Mouse (Mus musculus): Measurements from ENCODE around the gene Nutm1. TPM values are rescaled to one million over a fixed set of nuclear protein-coding genes. Genes with fewer than 3 reads are reported as not detected.
"Not testable (repeated sequence)": the region's sequence is repeated elsewhere in the genome, so short reads cannot be mapped to it uniquely, and the experiment has no call there.

Gene Nutm1
- polyA plus RNA-seq (2014; fragmentation: Nextera tagmentation; extraction: Ambion mirVana): 0.09 TPM in 1 of 2 replicates, not detected in the other

- Histone ChIP-seq H3K4me2 (ENCODE audit: low read depth, low read length) (no peak within 1 kb of the TSS), H3K9me3 (ENCODE audit: control insufficient read depth, low read length) (no peaks in the 10 kb centered on the region), H3K9ac (replicated peaks; ENCODE audit: low read depth, low read length) (no peak within 1 kb of the TSS), H3K27ac (ENCODE audit: low read depth, low read length) (no peak within 1 kb of the TSS), H3K36me3 (ENCODE audit: control insufficient read depth, insufficient read depth, low read length) (no peaks in the 10 kb centered on the region), H3K27me3 (ENCODE audit: control insufficient read depth, insufficient read depth, low read length) (no peaks in the 10 kb centered on the region), H3K4me1 (ENCODE audit: control insufficient read depth, insufficient read depth, low read length) (peaks cover 8% of the 10 kb centered on the region), H3K4me3 (ENCODE audit: low read depth, low read length) (no peak within 1 kb of the TSS)
- no peak for ATAC-seq (ENCODE audit: low read depth)
- WGBS: 82% methylated on average over 10 of the region's 10 CpGs
Observed at GRCm38 (mm10) chr2:112259241-112259962, at the start of gene Nutm1. Gene Nutm1, minus strand, starts transcription at chr2:112259291.

GRCm38 (mm10) chr2:112308671-112309070 is 49.6 kb upstream of the Nutm1 start:
- H3K9me3 ChIP-seq (ENCODE audit: control insufficient read depth, low read length): no peaks in the 10 kb centered on the region
- H3K36me3 ChIP-seq (ENCODE audit: control insufficient read depth, insufficient read depth, low read length): no peaks in the 10 kb centered on the region
- ATAC-seq (ENCODE audit: low read depth): no peak
- no peak overlapping the region for H3K9ac ChIP-seq (replicated peaks; ENCODE audit: low read depth, low read length)
- no peaks in the 10 kb centered on the region for H3K27me3 ChIP-seq (ENCODE audit: control insufficient read depth, insufficient read depth, low read length)
- 89% methylated on average over 3 of the region's 3 CpGs for WGBS
- no peak overlapping the region for H3K4me2 ChIP-seq (ENCODE audit: low read depth, low read length)
- no peak overlapping the region for H3K4me3 ChIP-seq (ENCODE audit: low read depth, low read length)
- H3K27ac ChIP-seq (ENCODE audit: low read depth, low read length): no peak overlapping the region
- no peaks in the 10 kb centered on the region for H3K4me1 ChIP-seq (ENCODE audit: control insufficient read depth, insufficient read depth, low read length)

- H3K4me3 ChIP-seq (ENCODE audit: low read depth, low read length): no peak overlapping the region
- WGBS: 95% methylated on average over 4 of the region's 4 CpGs
- H3K4me1 ChIP-seq (ENCODE audit: control insufficient read depth, insufficient read depth, low read length): no peaks in the 10 kb centered on the region
- no peak for ATAC-seq (ENCODE audit: low read depth)
- H3K27ac ChIP-seq (ENCODE audit: low read depth, low read length): no peak overlapping the region
- no peaks in the 10 kb centered on the region for H3K9me3 ChIP-seq (ENCODE audit: control insufficient read depth, low read length)
- H3K27me3 ChIP-seq (ENCODE audit: control insufficient read depth, insufficient read depth, low read length): no peaks in the 10 kb centered on the region
- H3K9ac ChIP-seq (replicated peaks; ENCODE audit: low read depth, low read length): no peak overlapping the region
- H3K36me3 ChIP-seq (ENCODE audit: control insufficient read depth, insufficient read depth, low read length): no peaks in the 10 kb centered on the region
- H3K4me2 ChIP-seq (ENCODE audit: low read depth, low read length): no peak overlapping the region
Observed at GRCm38 (mm10) chr2:112298221-112298620, 39.1 kb upstream of the Nutm1 start.

GRCm38 (mm10) chr2:112296211-112296610 is 37.1 kb upstream of the Nutm1 start:
- Histone ChIP-seq H3K27me3 (ENCODE audit: control insufficient read depth, insufficient read depth, low read length) (no peaks in the 10 kb centered on the region), H3K36me3 (ENCODE audit: control insufficient read depth, insufficient read depth, low read length) (no peaks in the 10 kb centered on the region), H3K4me2 (ENCODE audit: low read depth, low read length) (no peak overlapping the region), H3K9ac (replicated peaks; ENCODE audit: low read depth, low read length) (no peak overlapping the region), H3K27ac (ENCODE audit: low read depth, low read length) (no peak overlapping the region), H3K4me1 (ENCODE audit: control insufficient read depth, insufficient read depth, low read length) (no peaks in the 10 kb centered on the region), H3K9me3 (ENCODE audit: control insufficient read depth, low read length) (no peaks in the 10 kb centered on the region), H3K4me3 (ENCODE audit: low read depth, low read length) (no peak overlapping the region)
- ATAC-seq (ENCODE audit: low read depth): no peak
- WGBS: 72% methylated on average over 3 of the region's 3 CpGs

- H3K27ac ChIP-seq (ENCODE audit: low read depth, low read length): no peak overlapping the region
- H3K4me3 ChIP-seq (ENCODE audit: low read depth, low read length): no peak overlapping the region
- H3K9me3 ChIP-seq (ENCODE audit: control insufficient read depth, low read length): no peaks in the 10 kb centered on the region
- ATAC-seq (ENCODE audit: low read depth): no peak
- no peak overlapping the region for H3K4me2 ChIP-seq (ENCODE audit: low read depth, low read length)
- H3K27me3 ChIP-seq (ENCODE audit: control insufficient read depth, insufficient read depth, low read length): no peaks in the 10 kb centered on the region
- no peaks in the 10 kb centered on the region for H3K4me1 ChIP-seq (ENCODE audit: control insufficient read depth, insufficient read depth, low read length)
- no peaks in the 10 kb centered on the region for H3K36me3 ChIP-seq (ENCODE audit: control insufficient read depth, insufficient read depth, low read length)
- WGBS: 97% methylated on average over 2 of the region's 2 CpGs
- no peak overlapping the region for H3K9ac ChIP-seq (replicated peaks; ENCODE audit: low read depth, low read length)
Observed at GRCm38 (mm10) chr2:112292823-112293222, 33.7 kb upstream of the Nutm1 start.

- 88% methylated on average over 3 of the region's 3 CpGs for WGBS
- Histone ChIP-seq H3K4me1 (ENCODE audit: control insufficient read depth, insufficient read depth, low read length) (no peaks in the 10 kb centered on the region), H3K4me2 (ENCODE audit: low read depth, low read length) (no peak overlapping the region)
Observed at GRCm38 (mm10) chr2:112289507-112289906, 30.4 kb upstream of the Nutm1 start.

GRCm38 (mm10) chr2:112287059-112287458 is 28.0 kb upstream of the Nutm1 start:
- Histone ChIP-seq H3K27ac (ENCODE audit: low read depth, low read length) (no peak overlapping the region), H3K9me3 (ENCODE audit: control insufficient read depth, low read length) (no peaks in the 10 kb centered on the region), H3K9ac (replicated peaks; ENCODE audit: low read depth, low read length) (no peak overlapping the region), H3K4me1 (ENCODE audit: control insufficient read depth, insufficient read depth, low read length) (no peaks in the 10 kb centered on the region), H3K27me3 (ENCODE audit: control insufficient read depth, insufficient read depth, low read length) (no peaks in the 10 kb centered on the region), H3K36me3 (ENCODE audit: control insufficient read depth, insufficient read depth, low read length) (no peaks in the 10 kb centered on the region), H3K4me2 (ENCODE audit: low read depth, low read length) (no peak overlapping the region), H3K4me3 (ENCODE audit: low read depth, low read length) (no peak overlapping the region)
- no peak for ATAC-seq (ENCODE audit: low read depth)
- 74% methylated on average over 4 of the region's 4 CpGs for WGBS

More at GRCm38 (mm10) chr2:112289507-112289906, 30.4 kb upstream of the Nutm1 start:
- Histone ChIP-seq H3K9ac (replicated peaks; ENCODE audit: low read depth, low read length) (no peak overlapping the region), H3K4me3 (ENCODE audit: low read depth, low read length) (no peak overlapping the region), H3K27me3 (ENCODE audit: control insufficient read depth, insufficient read depth, low read length) (no peaks in the 10 kb centered on the region), H3K36me3 (ENCODE audit: control insufficient read depth, insufficient read depth, low read length) (no peaks in the 10 kb centered on the region), H3K27ac (ENCODE audit: low read depth, low read length) (no peak overlapping the region), H3K9me3 (ENCODE audit: control insufficient read depth, low read length) (no peaks in the 10 kb centered on the region)
- no peak for ATAC-seq (ENCODE audit: low read depth)

- not testable (repeated sequence) for H3K36me3 ChIP-seq (ENCODE audit: control insufficient read depth, insufficient read depth, low read length); H3K27ac ChIP-seq (ENCODE audit: low read depth, low read length); H3K27me3 ChIP-seq (ENCODE audit: control insufficient read depth, insufficient read depth, low read length); H3K4me1 ChIP-seq (ENCODE audit: control insufficient read depth, insufficient read depth, low read length); H3K9me3 ChIP-seq (ENCODE audit: control insufficient read depth, low read length); H3K4me3 ChIP-seq (ENCODE audit: low read depth, low read length); H3K9ac ChIP-seq (replicated peaks; ENCODE audit: low read depth, low read length); H3K4me2 ChIP-seq (ENCODE audit: low read depth, low read length); ATAC-seq (ENCODE audit: low read depth)
- WGBS: 81% methylated on average over 1 of the region's 1 CpGs
Observed at GRCm38 (mm10) chr2:112286062-112286461, 27.0 kb upstream of the Nutm1 start.

- Histone ChIP-seq H3K27me3 (ENCODE audit: control insufficient read depth, insufficient read depth, low read length) (no peaks in the 10 kb centered on the region), H3K27ac (ENCODE audit: low read depth, low read length) (no peak overlapping the region), H3K4me2 (ENCODE audit: low read depth, low read length) (peak overlapping the region; percentile 54), H3K4me1 (ENCODE audit: control insufficient read depth, insufficient read depth, low read length) (no peaks in the 10 kb centered on the region), H3K36me3 (ENCODE audit: control insufficient read depth, insufficient read depth, low read length) (no peaks in the 10 kb centered on the region), H3K9ac (replicated peaks; ENCODE audit: low read depth, low read length) (no peak overlapping the region), H3K4me3 (ENCODE audit: low read depth, low read length) (no peak overlapping the region; the same call in 1 of the 2 replicates), H3K9me3 (ENCODE audit: control insufficient read depth, low read length) (no peaks in the 10 kb centered on the region)
- no peak for ATAC-seq (ENCODE audit: low read depth)
- 59% methylated on average over 6 of the region's 6 CpGs for WGBS
Observed at GRCm38 (mm10) chr2:112285031-112285390, 25.9 kb upstream of the Nutm1 start.
